Mouse (Mus musculus): ENCODE results near the gene Ube2l3. TPM values are rescaled to one million over a fixed set of nuclear protein-coding genes. Genes with fewer than 3 reads are reported as not detected.

The Ube2l3 gene
- polyA plus RNA-seq (2012; rRNA removed; ENCODE audit: low replicate concordance): 65.1 and 66.8 TPM in 2 replicates

GRCm38 (mm10) chr16:17202549-17202948 is at the start of gene Ube2l3:
TSS of gene Ube2l3 (minus strand) at chr16:17202649.

DNA sequence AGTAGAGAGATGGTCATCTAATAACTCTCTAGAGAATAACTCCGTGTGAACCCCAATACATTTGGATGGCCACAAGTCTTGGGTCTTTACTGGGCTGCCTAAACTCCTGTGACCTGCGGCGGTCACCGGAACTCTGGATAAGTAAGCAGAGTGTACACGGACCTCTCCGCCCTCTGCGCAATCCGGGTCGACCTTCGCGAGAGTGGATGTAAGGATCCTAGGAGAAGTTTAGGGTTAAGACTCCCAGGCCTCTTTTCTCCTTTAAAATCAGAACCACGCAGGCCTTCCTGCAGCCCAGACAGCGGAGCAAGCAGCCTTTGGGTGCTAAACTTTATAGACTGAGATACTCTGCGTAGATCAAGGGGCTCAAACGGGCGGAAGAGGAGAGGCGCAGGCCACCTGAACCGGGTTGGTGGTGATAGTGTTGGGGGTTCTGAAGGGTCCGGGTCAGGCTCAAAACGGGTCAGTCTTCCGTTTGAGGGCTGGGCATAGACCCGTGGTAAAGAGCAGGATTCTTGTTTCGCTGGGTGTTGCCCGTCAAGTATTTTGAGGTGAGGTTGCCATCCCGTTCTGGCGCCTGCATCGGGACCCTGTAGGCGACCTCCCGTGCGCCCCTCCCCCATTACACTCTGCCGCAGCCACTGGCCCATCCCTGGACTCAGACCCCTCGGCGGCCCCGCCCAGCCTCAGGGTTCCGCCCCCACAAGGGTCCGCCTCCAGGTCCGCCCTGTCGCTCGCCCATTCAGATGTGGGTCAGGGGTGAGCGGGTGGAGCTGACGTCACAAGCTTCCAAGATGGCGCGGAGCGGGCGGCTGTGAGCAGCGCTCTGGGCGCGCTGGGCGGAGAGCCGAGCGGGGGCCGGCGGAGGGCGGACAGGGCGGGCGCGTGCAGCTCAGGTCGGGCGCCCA is 30.6 kb upstream of the Ube2l3 start, which contains the start of gene Hic2:
Hic2 (plus strand) TSS at position 779 of the 908 bp plus-strand sequence.

DNA sequence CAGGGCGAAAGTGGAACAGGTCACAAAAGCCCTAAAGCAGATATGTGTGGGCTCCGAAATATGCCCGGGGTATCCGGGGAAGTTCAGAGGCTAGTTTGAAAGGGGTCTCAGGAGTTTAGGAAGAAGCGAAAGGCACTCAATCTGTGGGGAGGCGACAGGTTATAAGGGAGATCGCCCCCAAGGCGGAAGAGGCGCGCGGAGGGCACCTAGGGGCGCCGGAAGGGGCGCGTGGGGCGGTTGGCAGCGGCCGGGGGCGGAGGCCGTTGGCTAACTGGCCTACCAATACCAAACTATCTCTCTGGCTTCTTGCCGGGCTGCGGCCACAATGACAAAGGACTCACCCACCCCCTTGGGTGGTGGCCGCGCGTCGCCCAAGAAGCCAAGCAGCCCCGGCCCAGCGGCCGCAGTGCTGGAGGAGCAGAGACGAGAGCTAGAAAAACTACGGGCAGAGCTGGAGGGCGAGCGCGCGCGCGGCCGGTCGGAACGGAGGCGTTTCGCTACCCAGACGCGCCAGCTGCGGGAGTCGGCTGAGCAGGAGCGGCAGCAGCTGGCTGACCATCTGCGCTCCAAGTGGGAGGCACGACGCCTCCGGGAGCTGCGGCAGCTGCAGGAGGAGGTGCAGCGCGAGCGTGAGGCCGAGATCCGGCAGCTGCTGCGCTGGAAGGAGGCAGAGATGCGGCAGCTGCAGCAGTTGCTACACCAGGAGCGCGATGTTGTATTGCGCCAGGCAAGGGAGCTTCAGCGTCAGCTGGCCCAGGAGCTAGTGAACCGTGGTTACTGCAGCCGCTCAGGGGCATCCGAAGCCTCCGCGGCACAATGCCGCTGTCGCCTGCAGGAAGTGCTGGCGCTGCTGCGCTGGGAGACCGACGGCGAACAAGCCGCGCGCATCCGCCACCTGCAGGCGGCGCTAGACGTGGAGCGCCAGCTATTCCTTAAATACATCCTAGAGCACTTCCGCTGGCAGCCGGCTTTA is 6.2 kb upstream of the Ube2l3 start, which contains the start of gene Rimbp3:
Rimbp3 (plus strand) TSS at position 215 of the 973 bp plus-strand sequence.

DNA sequence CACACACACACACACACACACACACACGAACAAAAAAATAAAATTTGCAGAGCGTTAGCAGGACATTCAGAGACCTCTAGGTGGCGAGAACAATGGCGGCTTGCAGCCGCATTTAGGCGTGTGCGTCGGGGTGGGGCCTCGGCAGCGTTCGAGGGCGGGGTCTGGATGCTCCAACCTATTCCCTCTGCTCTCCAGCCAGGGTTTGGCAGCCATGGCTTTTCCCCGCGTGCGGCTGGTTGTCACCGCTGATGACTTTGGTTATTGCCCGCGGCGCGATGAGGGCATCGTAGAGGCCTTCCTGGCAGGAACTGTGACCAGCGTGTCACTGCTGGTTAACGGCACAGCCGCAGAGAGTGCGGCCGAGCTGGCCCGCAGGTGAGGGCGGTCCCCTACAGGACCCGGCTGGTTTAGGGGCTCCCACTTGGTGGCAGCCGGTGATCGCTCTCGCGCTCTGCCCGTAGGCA is 55.6 kb downstream of the Ube2l3 start, which contains the start of gene Ccdc116:
Ccdc116 (minus strand) TSS at position 458 of the 464 bp plus-strand sequence.

GRCm38 (mm10) chr16:17144339-17144738 is 58.1 kb downstream of the Ube2l3 start, which contains the start of gene Ydjc:
TSS of gene Ydjc (plus strand) at chr16:17144621.

DNA sequence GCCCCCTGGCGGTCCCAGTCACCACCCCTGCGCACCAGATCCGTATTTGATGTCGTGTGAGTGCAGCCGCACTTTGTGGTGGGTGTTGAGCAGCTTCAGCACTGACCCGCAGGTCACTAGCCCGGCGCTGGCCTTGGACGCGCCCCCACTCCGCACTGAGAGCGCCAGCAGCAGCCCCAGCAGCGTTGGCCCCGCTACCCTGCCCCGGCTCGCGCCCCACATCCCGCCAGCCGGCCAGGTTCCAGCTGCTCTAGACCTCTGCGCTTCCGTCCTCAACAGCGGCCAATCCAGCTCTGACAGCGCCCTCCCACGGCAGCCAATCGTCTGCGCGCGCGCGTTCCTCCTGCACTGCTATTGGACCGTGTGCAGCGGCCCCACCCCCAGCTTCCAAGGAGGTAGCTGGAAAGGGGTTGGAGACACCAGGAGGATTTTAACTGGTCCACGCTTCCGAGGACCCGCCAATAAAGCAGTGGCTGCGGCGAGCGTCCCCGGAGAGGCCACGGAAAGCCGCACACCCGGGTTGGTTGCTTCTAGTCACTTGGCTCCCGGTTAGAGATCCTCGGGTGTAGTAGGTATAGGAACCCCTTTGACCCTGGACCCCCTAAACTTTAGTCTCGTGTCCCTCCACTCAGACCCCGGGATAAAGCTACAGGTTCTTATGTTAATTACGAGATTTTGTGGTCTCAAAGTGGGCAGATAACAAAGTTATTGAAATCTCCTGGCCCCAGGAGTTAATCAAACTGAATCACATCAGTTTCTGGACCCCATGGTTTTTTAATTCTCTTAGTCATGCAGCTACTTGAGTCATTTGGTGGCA is 70.2 kb downstream of the Ube2l3 start, which contains the start of gene Sdf2l1:
Sdf2l1 (minus strand) TSS at position 295 of the 817 bp plus-strand sequence.

DNA sequence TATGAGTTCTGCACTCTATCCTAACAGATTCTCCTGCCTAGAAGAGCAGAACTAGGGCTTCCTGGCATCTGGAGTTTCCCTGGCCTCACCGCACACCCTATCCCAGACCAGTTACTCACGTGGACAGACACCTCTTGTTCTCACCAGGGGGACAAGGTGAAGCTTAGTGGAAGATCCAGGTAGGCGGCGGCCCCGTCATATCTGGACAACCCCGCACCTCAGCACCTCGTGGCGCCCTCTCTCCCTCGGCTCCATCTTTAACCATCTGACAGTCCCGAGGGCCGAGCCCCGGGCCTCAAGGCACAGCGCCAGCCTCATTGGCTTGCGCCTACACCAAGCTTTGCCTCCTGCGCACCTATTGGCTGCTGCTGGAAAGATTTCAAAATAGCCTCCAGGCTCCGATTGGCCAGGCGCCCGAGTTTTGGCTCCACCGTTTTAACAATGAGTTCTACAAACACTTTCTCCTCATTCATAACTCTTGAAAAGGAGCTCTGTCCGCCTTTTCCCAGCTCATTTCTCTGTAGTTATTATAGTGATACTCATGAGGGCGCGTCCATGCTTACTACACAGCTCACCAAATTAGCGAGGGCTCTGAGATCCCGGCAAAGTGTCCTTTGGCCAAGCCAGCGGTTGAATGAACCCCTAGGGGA is 77.5 kb downstream of the Ube2l3 start, which contains the start of gene 2610318N02Rik:
2610318N02Rik (minus strand) TSS at position 297 of the 650 bp plus-strand sequence.

DNA sequence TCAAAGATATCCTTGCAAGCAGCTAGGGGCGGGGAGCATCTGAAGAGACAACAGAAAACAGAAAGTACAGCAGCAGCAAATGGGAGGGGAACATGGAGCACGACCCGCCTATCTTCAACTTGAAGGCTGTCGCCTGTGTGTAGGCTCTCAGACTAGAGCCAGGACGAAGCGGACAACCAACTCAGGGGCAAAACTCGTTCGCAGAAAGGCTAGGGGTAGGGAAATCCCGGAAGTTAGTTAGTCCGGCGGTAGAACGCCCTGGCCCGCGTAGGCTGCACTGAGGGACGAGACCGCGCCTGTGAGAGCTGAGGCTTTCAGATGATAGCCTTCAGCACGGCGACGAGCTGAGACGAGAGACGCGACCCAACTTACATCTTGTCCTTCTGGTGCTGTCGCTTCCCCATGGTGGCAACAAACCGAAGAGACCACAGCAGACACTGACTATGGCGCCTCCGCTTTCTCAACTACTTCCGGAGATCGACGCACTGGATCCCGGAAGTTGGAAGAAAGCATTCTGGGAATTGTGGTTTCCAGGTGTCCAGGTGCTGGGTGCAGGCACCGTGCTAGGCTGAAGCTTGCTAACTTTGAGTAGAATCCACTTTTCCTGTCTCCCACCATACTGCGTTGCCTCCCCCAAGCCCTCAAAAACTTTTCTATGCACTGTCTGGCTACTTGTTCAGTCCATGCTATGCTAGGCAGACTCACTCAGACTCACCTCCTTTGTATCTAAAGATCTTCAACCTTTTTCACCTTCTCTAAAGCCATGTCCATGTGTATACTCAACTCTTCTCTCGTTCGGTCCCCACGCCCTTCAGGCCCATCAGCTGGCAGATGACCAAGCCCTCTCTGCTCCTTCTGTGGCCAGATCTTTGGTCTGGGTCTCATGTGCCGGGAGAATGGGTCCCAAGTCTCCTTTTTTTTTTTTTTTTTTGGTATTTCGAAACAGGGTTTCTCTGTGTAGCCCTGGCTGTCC is 91.4 kb downstream of the Ube2l3 start, which contains the start of gene Ppil2:
Ppil2 (minus strand) TSS at position 487 of the 973 bp plus-strand sequence.

Other genes starting within 250 kb of the Ube2l3 start
- gene Mapk1, start 219.3 kb downstream of the Ube2l3 start, polyA plus RNA-seq (2012; rRNA removed; ENCODE audit: low replicate concordance): 82.0 and 108 TPM in 2 replicates
- 3.7 and 3.9 TPM in 2 replicates for gene Ypel1, start 133.0 kb downstream of the Ube2l3 start, polyA plus RNA-seq (2012; rRNA removed; ENCODE audit: low replicate concordance)
- 85.9 and 113 TPM in 2 replicates for gene Ppil2, start 91.4 kb downstream of the Ube2l3 start, polyA plus RNA-seq (2012; rRNA removed; ENCODE audit: low replicate concordance)
- gene 2610318N02Rik, start 77.5 kb downstream of the Ube2l3 start, polyA plus RNA-seq (2012; rRNA removed; ENCODE audit: low replicate concordance): 0.30 and 2.3 TPM in 2 replicates
- gene Sdf2l1, start 70.3 kb downstream of the Ube2l3 start, polyA plus RNA-seq (2012; rRNA removed; ENCODE audit: low replicate concordance): 19.6 and 41.8 TPM in 2 replicates
- 1.7 and 16.6 TPM in 2 replicates for gene Ydjc, start 58.0 kb downstream of the Ube2l3 start, polyA plus RNA-seq (2012; rRNA removed; ENCODE audit: low replicate concordance)
- 0.33 and 1.3 TPM in 2 replicates for gene Ccdc116, start 55.4 kb downstream of the Ube2l3 start, polyA plus RNA-seq (2012; rRNA removed; ENCODE audit: low replicate concordance)
- 0.03 TPM in 1 of 2 replicates, not detected in the other for gene Rimbp3, start 6.0 kb upstream of the Ube2l3 start, polyA plus RNA-seq (2012; rRNA removed; ENCODE audit: low replicate concordance)
- gene Hic2, start 30.9 kb upstream of the Ube2l3 start, polyA plus RNA-seq (2012; rRNA removed; ENCODE audit: low replicate concordance): 1.8 and 3.8 TPM in 2 replicates
- gene Tmem191c, start 73.4 kb upstream of the Ube2l3 start, polyA plus RNA-seq (2012; rRNA removed; ENCODE audit: low replicate concordance): 4.8 and 9.6 TPM in 2 replicates
- 0.24 and 0.80 TPM in 2 replicates for gene Serpind1, start 128.7 kb upstream of the Ube2l3 start, polyA plus RNA-seq (2012; rRNA removed; ENCODE audit: low replicate concordance)
- gene Snap29, start 203.3 kb upstream of the Ube2l3 start, polyA plus RNA-seq (2012; rRNA removed; ENCODE audit: low replicate concordance): 8.2 and 8.6 TPM in 2 replicates
- 80.1 and 84.9 TPM in 2 replicates for gene Pi4ka, start 203.7 kb upstream of the Ube2l3 start, polyA plus RNA-seq (2012; rRNA removed; ENCODE audit: low replicate concordance)
- gene Crkl, start 249.3 kb upstream of the Ube2l3 start, polyA plus RNA-seq (2012; rRNA removed; ENCODE audit: low replicate concordance): 28.3 and 53.1 TPM in 2 replicates

Data from subcutaneous adipose tissue, adult 2 months (tissue).